ENCODE assay signal across 9 mouse cellular contexts in genomic region chr17:34837464-34838324, GRCm38 (mm10). TPM values are rescaled to one million over a fixed set of nuclear protein-coding genes. Genes with fewer than 3 reads are reported as not detected.
DNase-seq lines count a peak whose midpoint lies in the region; ATAC-seq and TF ChIP-seq lines count a peak whose summit lies in the region.
"Had no signal": no experiment of that assay in that cellular context is flagged by ENCODE, and none has a peak within 500 bp of the region (broad histone marks: within the 10 kb centered on the region; RNA-seq: fewer than 3 reads in every experiment).

No protein-coding gene starts in this region.

- no peak for ATAC-seq in heart, embryonic 11.5 days (replicated peaks; ENCODE audit: insufficient number of reproducible peaks, low FRiP score, low TSS enrichment)
- ATAC-seq in Patski: peak; percentile 4
- no peak for ATAC-seq in heart, embryonic 13.5 days (ENCODE audit: extremely low read depth, insufficient number of reproducible peaks, low FRiP score, low TSS enrichment)
- ATAC-seq in neural tube, embryonic 12.5 days (ENCODE audit: low FRiP score, low read depth): 0 out of 2 replicates have a peak, but pooled peaks have one; percentile 7

- H3K9ac ChIP-seq in heart, embryonic 11.5 days (ENCODE audit: low read depth, low read length): peak overlapping the region; percentile 76
- peak overlapping the region; percentile 89 for H3K9ac ChIP-seq in heart, embryonic 13.5 days
- peak overlapping the region; percentile 75 for H3K9ac ChIP-seq in neural tube, embryonic 12.5 days

- no peak for TF ChIP-seq CTCF in Patski (IDR thresholded peaks at IDR 0.05)

- in situ Hi-C loops in Patski (cut with MboI; ENCODE audit: low pct_unique_long_range_greater_than_20kb): no loop called here

- H3K4me3 ChIP-seq in heart, embryonic 11.5 days (ENCODE audit: low read depth, low read length): peak overlapping the region; percentile 72
- peak overlapping the region; percentile 91 for H3K4me3 ChIP-seq in heart, embryonic 13.5 days
- peak overlapping the region; percentile 86 for H3K4me3 ChIP-seq in limb, embryonic 10.5 days
- peak overlapping the region; percentile 81 for H3K4me3 ChIP-seq in neural tube, embryonic 12.5 days

- peak overlapping the region; percentile 97 for H3K4me2 ChIP-seq in heart, embryonic 11.5 days
- peak overlapping the region; percentile 99 for H3K4me2 ChIP-seq in heart, embryonic 13.5 days
- peak overlapping the region; percentile 100 for H3K4me2 ChIP-seq in neural tube, embryonic 12.5 days (replicated peaks)

- H3K27ac ChIP-seq in heart, embryonic 11.5 days (ENCODE audit: low read depth, low read length): peak overlapping the region; percentile 3
- H3K27ac ChIP-seq in heart, embryonic 13.5 days (replicated peaks): peak overlapping the region; percentile 69; the same call in 1 of the 2 replicates
- peak overlapping the region; percentile 83 for H3K27ac ChIP-seq in limb, embryonic 10.5 days
- H3K27ac ChIP-seq in neural tube, embryonic 12.5 days: 0 out of 2 replicates have a peak overlapping the region, but pooled peaks have one; percentile 37

- POLR2A ChIA-PET in Patski (lab: Charles Lee): no interaction called here

- peaks cover 16% of the 10 kb centered on the region for H3K4me1 ChIP-seq in heart, embryonic 11.5 days (ENCODE audit: control insufficient read depth, insufficient read depth, low read length)
- peaks cover 26% of the 10 kb centered on the region for H3K4me1 ChIP-seq in heart, embryonic 13.5 days
- H3K4me1 ChIP-seq in limb, embryonic 10.5 days: peaks cover 25% of the 10 kb centered on the region
- peaks cover 26% of the 10 kb centered on the region for H3K4me1 ChIP-seq in neural tube, embryonic 12.5 days

- 36% methylated on average over 43 of the region's 43 CpGs for WGBS in heart, embryonic 11.5 days (ENCODE audit: insufficient replicate concordance)
- WGBS in heart, embryonic 13.5 days: 36% methylated on average over 43 of the region's 43 CpGs
- WGBS in limb, embryonic 10.5 days: 36% methylated on average over 43 of the region's 43 CpGs
- WGBS in neural tube, embryonic 12.5 days: 37% methylated on average over 43 of the region's 43 CpGs

- H3K36me3 ChIP-seq in heart, embryonic 11.5 days (ENCODE audit: control insufficient read depth, insufficient read depth, low read length): peaks cover 18% of the 10 kb centered on the region
- H3K36me3 ChIP-seq in heart, embryonic 13.5 days: peaks cover 65% of the 10 kb centered on the region
- H3K36me3 ChIP-seq in limb, embryonic 10.5 days: peaks cover 58% of the 10 kb centered on the region
- H3K36me3 ChIP-seq in neural tube, embryonic 12.5 days: peaks cover 54% of the 10 kb centered on the region

- DNase-seq in heart, adult 18-20 months: no peak
- no peak for DNase-seq in Patski (ENCODE audit: low read depth, low spot score)
- no peak for DNase-seq in limb, embryonic 10.5 days (ENCODE audit: low spot score)
- DNase-seq in embryo, embryonic 10.5 days (ENCODE audit: low spot score): no peak
- DNase-seq in layer of hippocampus, postnatal 36 days: no peak

- no peaks in the 10 kb centered on the region for H3K27me3 ChIP-seq in heart, embryonic 11.5 days (ENCODE audit: control insufficient read depth, insufficient read depth, low read length)
- no peaks in the 10 kb centered on the region for H3K27me3 ChIP-seq in Patski
- no peaks in the 10 kb centered on the region for H3K27me3 ChIP-seq in heart, embryonic 13.5 days (replicated peaks)
- H3K27me3 ChIP-seq in limb, embryonic 10.5 days (ENCODE audit: low read depth, poor library complexity, severe bottlenecking): no peaks in the 10 kb centered on the region
- no peaks in the 10 kb centered on the region for H3K27me3 ChIP-seq in neural tube, embryonic 12.5 days (replicated peaks)

- H3K9me3 ChIP-seq in heart, embryonic 11.5 days (replicated peaks; ENCODE audit: control insufficient read depth, low read length): no peaks in the 10 kb centered on the region
- no peaks in the 10 kb centered on the region for H3K9me3 ChIP-seq in heart, embryonic 13.5 days
- no peaks in the 10 kb centered on the region for H3K9me3 ChIP-seq in limb, embryonic 10.5 days (replicated peaks)
- H3K9me3 ChIP-seq in neural tube, embryonic 12.5 days: no peaks in the 10 kb centered on the region

- CTCF ChIA-PET in Patski (lab: Charles Lee): no interaction called here

RNA-seq across cellular contexts. Expression of gene Dxo, which starts 0.9 kb away (rescaled TPM):
- 37.3 and 38.7 TPM in 2 replicates for polyA plus RNA-seq in heart, embryonic 11.5 days (2014; fragmentation: Nextera tagmentation; extraction: Ambion mirVana)
- 10 to 100 TPM in 1 of 2 experiments, 1 to 10 TPM in 1; 9.8 to 13.3 TPM for total RNA-seq in heart, adult 18-20 months (2021)
- 34.4 TPM for polyA plus RNA-seq in Patski (2021)
- 32.3 and 34.9 TPM in 2 replicates for polyA plus RNA-seq in heart, embryonic 13.5 days (2015; fragmentation: Nextera tagmentation; extraction: Ambion mirVana)
- 77.5 and 83.5 TPM in 2 replicates for polyA plus RNA-seq in limb, embryonic 10.5 days (2016; fragmentation: Nextera tagmentation; extraction: Ambion mirVana)
- 64.1 and 66.2 TPM in 2 replicates for polyA plus RNA-seq in neural tube, embryonic 12.5 days (2016; fragmentation: Nextera tagmentation; extraction: Ambion mirVana)
- 10 to 100 TPM; 37.1 to 43.9 TPM for total RNA-seq in layer of hippocampus, postnatal 36 days (2021)

RNA-seq across cellular contexts. Expression of gene Stk19, which starts 0.9 kb away (rescaled TPM):
- polyA plus RNA-seq in heart, embryonic 11.5 days (2014; fragmentation: Nextera tagmentation; extraction: Ambion mirVana): 15.7 and 17.8 TPM in 2 replicates
- 1 to 10 TPM; 8.5 to 9.5 TPM for total RNA-seq in heart, adult 18-20 months (2021)
- polyA plus RNA-seq in Patski (2021): 50.8 TPM
- 17.4 and 18.3 TPM in 2 replicates for polyA plus RNA-seq in heart, embryonic 13.5 days (2015; fragmentation: Nextera tagmentation; extraction: Ambion mirVana)
- polyA plus RNA-seq in limb, embryonic 10.5 days (2016; fragmentation: Nextera tagmentation; extraction: Ambion mirVana): 23.3 and 28.6 TPM in 2 replicates
- polyA plus RNA-seq in neural tube, embryonic 12.5 days (2016; fragmentation: Nextera tagmentation; extraction: Ambion mirVana): 30.8 and 30.9 TPM in 2 replicates
- total RNA-seq in layer of hippocampus, postnatal 36 days (2021): 10 to 100 TPM; 54.9 to 61.0 TPM

RNA-seq across cellular contexts. Expression of gene Skiv2l, which starts 12.3 kb away (rescaled TPM):
- 24.3 and 30.3 TPM in 2 replicates for polyA plus RNA-seq in heart, embryonic 11.5 days (2014; fragmentation: Nextera tagmentation; extraction: Ambion mirVana)
- total RNA-seq in heart, adult 18-20 months (2021): 10 to 100 TPM; 20.5 to 21.0 TPM
- 69.3 TPM for polyA plus RNA-seq in Patski (2021)
- polyA plus RNA-seq in heart, embryonic 13.5 days (2015; fragmentation: Nextera tagmentation; extraction: Ambion mirVana): 27.3 and 30.6 TPM in 2 replicates
- polyA plus RNA-seq in limb, embryonic 10.5 days (2016; fragmentation: Nextera tagmentation; extraction: Ambion mirVana): 57.5 and 65.0 TPM in 2 replicates
- 61.2 and 64.7 TPM in 2 replicates for polyA plus RNA-seq in neural tube, embryonic 12.5 days (2016; fragmentation: Nextera tagmentation; extraction: Ambion mirVana)
- total RNA-seq in layer of hippocampus, postnatal 36 days (2021): 10 to 100 TPM; 69.5 to 72.4 TPM

RNA-seq across cellular contexts. Expression of gene Nelfe, which starts 12.5 kb away (rescaled TPM):
- polyA plus RNA-seq in heart, embryonic 11.5 days (2014; fragmentation: Nextera tagmentation; extraction: Ambion mirVana): 89.9 and 96.8 TPM in 2 replicates
- total RNA-seq in heart, adult 18-20 months (2021): 10 to 100 TPM; 14.4 to 15.2 TPM
- polyA plus RNA-seq in Patski (2021): 73.2 TPM
- polyA plus RNA-seq in heart, embryonic 13.5 days (2015; fragmentation: Nextera tagmentation; extraction: Ambion mirVana): 68.5 and 70.9 TPM in 2 replicates
- 151 and 155 TPM in 2 replicates for polyA plus RNA-seq in limb, embryonic 10.5 days (2016; fragmentation: Nextera tagmentation; extraction: Ambion mirVana)
- polyA plus RNA-seq in neural tube, embryonic 12.5 days (2016; fragmentation: Nextera tagmentation; extraction: Ambion mirVana): 95.9 and 98.6 TPM in 2 replicates
- 10 to 100 TPM; 29.2 to 32.1 TPM for total RNA-seq in layer of hippocampus, postnatal 36 days (2021)

RNA-seq across cellular contexts. Expression of gene Cfb, which starts 24.6 kb away (rescaled TPM):
- 0.65 and 2.5 TPM in 2 replicates for polyA plus RNA-seq in heart, embryonic 11.5 days (2014; fragmentation: Nextera tagmentation; extraction: Ambion mirVana)
- 10 to 100 TPM in 1 of 2 experiments, 1 to 10 TPM in 1; 3.3 to 13.7 TPM for total RNA-seq in heart, adult 18-20 months (2021)
- polyA plus RNA-seq in Patski (2021): 3.1 TPM
- 2.3 and 5.6 TPM in 2 replicates for polyA plus RNA-seq in heart, embryonic 13.5 days (2015; fragmentation: Nextera tagmentation; extraction: Ambion mirVana)
- 2.1 and 2.5 TPM in 2 replicates for polyA plus RNA-seq in limb, embryonic 10.5 days (2016; fragmentation: Nextera tagmentation; extraction: Ambion mirVana)
- polyA plus RNA-seq in neural tube, embryonic 12.5 days (2016; fragmentation: Nextera tagmentation; extraction: Ambion mirVana): 2.0 and 3.0 TPM in 2 replicates
- under 1 TPM in 1 of 2 experiments, not detected in 1; 0.23 TPM for total RNA-seq in layer of hippocampus, postnatal 36 days (2021)
- total RNA-seq: layer of hippocampus, postnatal 10 days had no signal

Comparison
In these comparisons a context has a peak if more than half of its experiments do, and no peak if none do; other contexts are left out.
1. ATAC-seq: peak in Patski (single experiment) and neural tube, embryonic 12.5 days (single experiment); none in heart, embryonic 11.5 days (single experiment) and heart, embryonic 13.5 days (single experiment).
2. H3K27ac ChIP-seq: peak in every context shown above with its lines; median percentile 83 in limb, embryonic 10.5 days; 69 in heart, embryonic 13.5 days; 37 in neural tube, embryonic 12.5 days; 3 in heart, embryonic 11.5 days.
3. Peak in every context shown above with its lines, with median percentiles within 50 percentile points of each other: H3K4me2 ChIP-seq, H3K4me3 ChIP-seq and H3K9ac ChIP-seq.